Mouse (Mus musculus): ENCODE data around the gene Kcnh2. TPM values are rescaled to one million over a fixed set of nuclear protein-coding genes. Genes with fewer than 3 reads are reported as not detected.

Kcnh2 gene
- polyA plus RNA-seq, 1 experiment = 3.1 TPM

DNA sequence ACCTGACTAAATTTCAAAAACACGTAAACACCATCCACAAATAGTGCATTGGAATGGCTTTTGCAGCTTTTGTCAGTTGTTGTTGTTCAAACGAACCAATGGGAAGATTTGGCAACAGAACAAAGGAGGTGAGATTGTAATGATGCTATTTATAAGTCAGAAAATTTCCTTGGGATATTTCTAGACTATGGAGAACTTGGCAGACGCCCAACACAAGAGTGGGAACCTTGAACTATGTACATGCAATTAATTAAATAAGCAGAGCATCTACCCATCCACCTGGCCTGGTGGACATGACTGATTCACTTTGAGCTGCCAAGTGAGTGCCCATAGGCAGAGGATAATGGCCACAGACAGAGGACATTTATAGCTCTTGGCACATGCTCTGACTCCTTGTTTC lies 59.5 kb downstream of the Kcnh2 start:
- H3K4me1 ChIP-seq (ENCODE audit: control insufficient read depth, insufficient read depth, low read length) = no peaks in the 10 kb centered on the region
- no peaks in the 10 kb centered on the region for H3K27me3 ChIP-seq (replicated peaks; ENCODE audit: control insufficient read depth, insufficient read depth, low read length)
- TF ChIP-seq CTCF (conservative IDR thresholded peaks at IDR 0.05; ENCODE audit: insufficient read depth, insufficient read length, low read depth, low read length) (no peak), POLR2A (IDR thresholded peaks at IDR 0.05; ENCODE audit: low read depth, low read length) (no peak)
- 41% methylated on average over 3 of the region's 3 CpGs for WGBS
- H3K27ac ChIP-seq (ENCODE audit: insufficient read depth, low read depth, low read length) = no peak overlapping the region
- no peaks in the 10 kb centered on the region for H3K36me3 ChIP-seq (ENCODE audit: control insufficient read depth, insufficient read depth, low read length)
- DNase-seq = no peak
- H3K4me3 ChIP-seq (ENCODE audit: insufficient read depth, low read depth, low read length) = no peak overlapping the region

DNA sequence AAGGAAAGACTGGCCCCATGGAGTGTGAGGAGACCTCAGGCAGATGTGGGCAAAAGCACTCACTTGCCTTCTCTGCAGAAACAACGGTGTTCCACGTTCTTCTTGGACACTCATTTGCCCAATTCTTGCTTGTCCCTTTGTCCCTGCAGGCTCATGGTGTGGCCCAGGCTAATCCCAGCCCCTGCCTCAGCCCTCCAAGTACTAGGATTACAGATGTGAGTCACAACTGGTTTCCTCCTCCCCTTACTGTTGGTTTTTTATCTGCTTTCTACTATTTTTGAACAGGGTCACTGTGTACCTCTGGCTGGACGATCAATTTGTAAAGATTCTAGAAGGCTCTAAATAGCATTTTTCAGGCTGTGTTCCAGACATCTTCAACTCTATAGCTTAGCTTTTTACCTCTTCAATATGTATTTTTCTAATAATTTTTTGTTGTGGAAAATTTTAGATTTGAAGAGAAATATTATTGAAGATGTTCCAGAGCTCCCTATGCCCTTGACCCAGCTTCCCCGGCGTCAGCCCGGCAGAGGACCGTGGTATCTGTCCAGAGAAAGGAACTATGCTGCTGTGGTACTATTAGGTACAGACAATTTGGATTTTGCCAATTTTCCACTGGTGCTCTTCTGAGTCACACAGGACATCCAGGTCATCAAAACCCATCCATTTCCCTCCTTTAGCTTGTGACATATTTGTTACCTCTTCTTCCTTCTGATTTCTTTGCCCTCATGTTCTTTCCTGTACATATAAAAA lies 65.0 kb downstream of the Kcnh2 start:
- 71% methylated on average over 7 of the region's 7 CpGs for WGBS
- DNase-seq = no peak
- TF ChIP-seq POLR2A (IDR thresholded peaks at IDR 0.05; ENCODE audit: low read depth, low read length) (no peak), CTCF (conservative IDR thresholded peaks at IDR 0.05; ENCODE audit: insufficient read depth, insufficient read length, low read depth, low read length) (no peak)
- H3K36me3 ChIP-seq (ENCODE audit: control insufficient read depth, insufficient read depth, low read length) = no peaks in the 10 kb centered on the region
- H3K27ac ChIP-seq (ENCODE audit: insufficient read depth, low read depth, low read length) = no peak overlapping the region
- H3K27me3 ChIP-seq (replicated peaks; ENCODE audit: control insufficient read depth, insufficient read depth, low read length) = no peaks in the 10 kb centered on the region
- no peaks in the 10 kb centered on the region for H3K4me1 ChIP-seq (ENCODE audit: control insufficient read depth, insufficient read depth, low read length)
- no peak overlapping the region for H3K4me3 ChIP-seq (ENCODE audit: insufficient read depth, low read depth, low read length)

DNA sequence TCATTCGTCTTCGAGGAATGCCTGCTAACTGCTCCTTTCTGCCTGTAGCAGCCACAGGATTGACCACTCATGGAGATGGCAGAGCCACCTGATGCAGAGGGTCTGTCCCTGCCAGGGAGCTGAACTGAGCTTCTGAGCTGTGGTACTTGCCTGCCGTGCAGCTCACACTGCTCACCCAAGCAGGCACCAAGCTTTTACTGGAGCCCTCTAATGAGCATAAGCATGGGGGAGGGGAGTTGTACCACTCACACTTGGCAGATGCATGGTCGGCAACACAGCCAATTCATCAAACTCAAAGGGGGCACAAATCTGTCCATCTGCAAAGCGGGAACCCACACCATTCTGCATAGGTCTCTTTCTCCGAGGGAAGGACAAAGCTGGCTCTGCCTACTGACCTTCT lies 67.3 kb downstream of the Kcnh2 start:
- Histone ChIP-seq H3K27me3 (replicated peaks; ENCODE audit: control insufficient read depth, insufficient read depth, low read length) (no peaks in the 10 kb centered on the region), H3K27ac (ENCODE audit: insufficient read depth, low read depth, low read length) (no peak overlapping the region), H3K36me3 (ENCODE audit: control insufficient read depth, insufficient read depth, low read length) (no peaks in the 10 kb centered on the region), H3K4me1 (ENCODE audit: control insufficient read depth, insufficient read depth, low read length) (no peaks in the 10 kb centered on the region), H3K4me3 (ENCODE audit: insufficient read depth, low read depth, low read length) (no peak overlapping the region)
- WGBS = 69% methylated on average over 6 of the region's 6 CpGs
- no peak for DNase-seq
- TF ChIP-seq POLR2A (IDR thresholded peaks at IDR 0.05; ENCODE audit: low read depth, low read length) (no peak), CTCF (conservative IDR thresholded peaks at IDR 0.05; ENCODE audit: insufficient read depth, insufficient read length, low read depth, low read length) (no peak)

DNA sequence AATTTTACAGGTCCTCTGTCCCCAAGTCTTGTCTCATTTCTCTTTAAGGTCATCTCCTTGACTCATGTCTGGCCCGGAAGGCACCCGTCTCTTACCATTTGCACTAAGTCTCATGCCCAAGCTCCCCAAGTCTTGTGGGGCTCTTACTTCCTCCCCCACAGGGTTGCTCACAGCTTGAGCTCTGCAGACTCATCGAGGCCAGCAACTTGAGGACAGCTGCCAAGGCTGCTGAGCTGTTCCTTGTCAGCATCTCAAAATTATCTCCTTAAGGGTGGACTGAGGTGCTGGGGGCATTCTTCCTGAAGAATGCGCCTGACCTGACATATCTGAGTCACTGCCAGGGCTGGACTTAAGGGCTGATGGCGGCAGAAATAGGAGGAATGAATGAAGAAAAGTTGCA lies 68.2 kb downstream of the Kcnh2 start:
- Histone ChIP-seq H3K4me1 (ENCODE audit: control insufficient read depth, insufficient read depth, low read length) (no peaks in the 10 kb centered on the region), H3K27me3 (replicated peaks; ENCODE audit: control insufficient read depth, insufficient read depth, low read length) (no peaks in the 10 kb centered on the region), H3K36me3 (ENCODE audit: control insufficient read depth, insufficient read depth, low read length) (no peaks in the 10 kb centered on the region), H3K27ac (ENCODE audit: insufficient read depth, low read depth, low read length) (no peak overlapping the region), H3K4me3 (ENCODE audit: insufficient read depth, low read depth, low read length) (no peak overlapping the region)
- DNase-seq = no peak
- WGBS = 68% methylated on average over 5 of the region's 5 CpGs
- TF ChIP-seq POLR2A (IDR thresholded peaks at IDR 0.05; ENCODE audit: low read depth, low read length) = no peak

DNA sequence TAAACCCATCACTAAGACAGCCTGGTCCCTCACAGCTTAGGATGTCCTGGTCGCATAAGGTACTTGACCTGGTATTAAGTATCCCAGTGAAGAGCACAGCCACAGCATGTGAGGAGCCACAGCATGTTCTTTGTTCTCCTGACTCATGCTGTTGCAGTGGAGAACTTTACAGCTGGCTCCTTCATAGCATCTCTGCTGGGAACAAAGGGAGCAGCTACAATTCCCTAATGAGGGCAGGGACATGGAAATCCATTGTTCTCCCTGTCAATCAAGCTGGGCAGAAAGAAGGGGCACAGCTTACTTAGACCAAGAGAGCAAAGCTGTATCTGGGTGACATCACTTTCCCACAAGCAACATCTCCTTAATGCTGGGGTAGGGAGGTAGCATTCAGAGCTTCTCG lies 70.9 kb downstream of the Kcnh2 start:
- TF ChIP-seq CTCF (conservative IDR thresholded peaks at IDR 0.05; ENCODE audit: insufficient read depth, insufficient read length, low read depth, low read length) = no peak
- WGBS = 83% methylated on average over 2 of the region's 2 CpGs
- Histone ChIP-seq H3K4me3 (ENCODE audit: insufficient read depth, low read depth, low read length) (no peak overlapping the region), H3K4me1 (ENCODE audit: control insufficient read depth, insufficient read depth, low read length) (no peaks in the 10 kb centered on the region), H3K27ac (ENCODE audit: insufficient read depth, low read depth, low read length) (no peak overlapping the region), H3K36me3 (ENCODE audit: control insufficient read depth, insufficient read depth, low read length) (no peaks in the 10 kb centered on the region), H3K27me3 (replicated peaks; ENCODE audit: control insufficient read depth, insufficient read depth, low read length) (no peaks in the 10 kb centered on the region)
- no peak for DNase-seq

DNA sequence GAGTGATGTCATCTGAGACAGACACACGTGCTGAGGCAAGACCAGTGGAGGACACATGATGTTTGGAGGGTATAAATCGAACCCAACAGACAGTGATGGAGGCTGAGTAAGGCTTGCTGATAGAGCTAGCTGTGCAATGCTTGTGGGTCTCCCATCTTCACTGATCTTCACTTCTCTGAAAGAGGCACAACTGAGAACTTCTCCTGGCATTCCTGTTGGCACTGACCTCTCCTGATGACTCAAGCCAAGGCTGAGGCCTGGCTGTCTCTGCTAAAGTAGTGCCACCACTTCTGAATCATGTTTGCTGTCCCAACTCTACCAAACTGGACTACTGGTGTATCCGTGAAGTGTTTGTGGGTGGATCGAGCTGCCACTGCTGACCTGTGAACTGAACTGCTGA lies 71.9 kb downstream of the Kcnh2 start:
- DNase-seq = no peak
- WGBS = 79% methylated on average over 4 of the region's 4 CpGs
- H3K4me1 ChIP-seq (ENCODE audit: control insufficient read depth, insufficient read depth, low read length) = no peaks in the 10 kb centered on the region

DNA sequence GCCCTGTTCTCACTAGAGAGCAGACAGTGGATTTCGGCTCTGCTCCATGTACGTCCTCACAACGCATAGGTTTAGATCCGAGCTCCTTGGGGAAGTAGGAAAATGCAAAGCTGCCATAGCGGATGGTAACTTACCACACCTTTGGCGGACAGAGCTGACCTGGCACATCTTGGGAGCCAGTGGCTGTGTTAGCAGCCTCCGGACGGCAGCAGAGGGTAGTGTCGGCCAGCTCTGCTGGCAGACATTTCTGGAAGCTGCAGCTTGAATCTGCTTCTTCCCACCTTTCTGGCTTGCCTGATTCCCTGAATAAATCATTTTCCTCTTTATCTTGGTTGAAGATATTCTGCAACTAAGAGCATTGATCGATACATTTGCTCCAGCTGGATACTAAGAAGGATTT lies 73.2 kb downstream of the Kcnh2 start:
- DNase-seq = no peak
- TF ChIP-seq POLR2A (IDR thresholded peaks at IDR 0.05; ENCODE audit: low read depth, low read length) (no peak), CTCF (conservative IDR thresholded peaks at IDR 0.05; ENCODE audit: insufficient read depth, insufficient read length, low read depth, low read length) (no peak)
- Histone ChIP-seq H3K4me3 (ENCODE audit: insufficient read depth, low read depth, low read length) (no peak overlapping the region), H3K27me3 (replicated peaks; ENCODE audit: control insufficient read depth, insufficient read depth, low read length) (no peaks in the 10 kb centered on the region), H3K36me3 (ENCODE audit: control insufficient read depth, insufficient read depth, low read length) (no peaks in the 10 kb centered on the region), H3K27ac (ENCODE audit: insufficient read depth, low read depth, low read length) (no peak overlapping the region), H3K4me1 (ENCODE audit: control insufficient read depth, insufficient read depth, low read length) (no peaks in the 10 kb centered on the region)
- 83% methylated on average over 10 of the region's 10 CpGs for WGBS

More for the DNA sequence above, 71.9 kb downstream of the Kcnh2 start:
- Histone ChIP-seq H3K36me3 (ENCODE audit: control insufficient read depth, insufficient read depth, low read length) (no peaks in the 10 kb centered on the region), H3K27ac (ENCODE audit: insufficient read depth, low read depth, low read length) (no peak overlapping the region), H3K4me3 (ENCODE audit: insufficient read depth, low read depth, low read length) (no peak overlapping the region), H3K27me3 (replicated peaks; ENCODE audit: control insufficient read depth, insufficient read depth, low read length) (no peaks in the 10 kb centered on the region)
- TF ChIP-seq CTCF (conservative IDR thresholded peaks at IDR 0.05; ENCODE audit: insufficient read depth, insufficient read length, low read depth, low read length) (no peak), POLR2A (IDR thresholded peaks at IDR 0.05; ENCODE audit: low read depth, low read length) (no peak)

Measured in kidney, adult 2 months (tissue).